Mouse (Mus musculus) limb, embryonic 12.5 days (tissue): ENCODE measurements around the gene Ush1c. TPM values are rescaled to one million over a fixed set of nuclear protein-coding genes. Genes with fewer than 3 reads are reported as not detected.
A peak's percentile ranks its signal among the peaks of the same experiment; 100 is the strongest.

Experiments used
- ATAC-seq: fragments of 200-750 bp; cut with Nextera tagmentation; 2 replicates; pipeline ENCODE4 v1.8.0; 2017; ENCODE audit warnings: low read depth, moderate TSS enrichment; ENCODE audit not compliant: insufficient number of reproducible peaks, insufficient read depth, low FRiP score, low TSS enrichment
- H3K27ac ChIP-seq: fragments of 300-500 bp; sonication (generic); 2 replicates; pipeline ENCODE4 v1.5.1; 2016; ENCODE audit warnings: mild to moderate bottlenecking, moderate library complexity
- H3K27me3 ChIP-seq: fragments of 300-500 bp; sonication (generic); 2 replicates; pipeline ENCODE4 v1.6.1; 2016; ENCODE audit warnings: mild to moderate bottlenecking, moderate library complexity
- H3K36me3 ChIP-seq: fragments of 300-500 bp; sonication (generic); 2 replicates; pipeline ENCODE4 v1.6.1; 2016; ENCODE audit warnings: mild to moderate bottlenecking, moderate library complexity
- H3K4me1 ChIP-seq: fragments of 300-500 bp; sonication (generic); replicated peaks from 2 replicates; pipeline ENCODE4 v1.6.1; 2016
- H3K4me2 ChIP-seq: fragments of 300-500 bp; sonication (generic); 2 replicates; pipeline ENCODE4 v1.6.1; 2016; ENCODE audit warnings: mild to moderate bottlenecking, moderate library complexity
- H3K4me3 ChIP-seq: fragments of 300-500 bp; sonication (generic); replicated peaks from 2 replicates; pipeline ENCODE4 v1.5.1; 2016; ENCODE audit warnings: mild to moderate bottlenecking
- H3K9ac ChIP-seq: fragments of 300-500 bp; sonication (generic); replicated peaks from 2 replicates; pipeline ENCODE4 v1.6.1; 2016; ENCODE audit warnings: mild to moderate bottlenecking, moderate library complexity
- H3K9me3 ChIP-seq: fragments of 300-500 bp; sonication (generic); 2 replicates; pipeline ENCODE4 v1.6.1; 2016; ENCODE audit warnings: mild to moderate bottlenecking, moderate library complexity
- WGBS: fragments of 180-500 bp; shearing (Covaris S2); methylation state at CpG from one replicate; pipeline ENCODE4 v1.1.7; 2016; 5-methylcytosine and 5-hydroxymethylcytosine counted together
- polyA plus RNA-seq: library from polyadenylated mRNA; unstranded; fragments of >200 nt; fragmentation: Nextera tagmentation; extraction: Ambion mirVana; gene quantifications from 2 replicates; pipeline ENCODE4 v1.2.1, GENCODE M21; 2016

The Ush1c gene
- polyA plus RNA-seq, 1 experiment from 2014 or later, result 3.1 TPM

DNA sequence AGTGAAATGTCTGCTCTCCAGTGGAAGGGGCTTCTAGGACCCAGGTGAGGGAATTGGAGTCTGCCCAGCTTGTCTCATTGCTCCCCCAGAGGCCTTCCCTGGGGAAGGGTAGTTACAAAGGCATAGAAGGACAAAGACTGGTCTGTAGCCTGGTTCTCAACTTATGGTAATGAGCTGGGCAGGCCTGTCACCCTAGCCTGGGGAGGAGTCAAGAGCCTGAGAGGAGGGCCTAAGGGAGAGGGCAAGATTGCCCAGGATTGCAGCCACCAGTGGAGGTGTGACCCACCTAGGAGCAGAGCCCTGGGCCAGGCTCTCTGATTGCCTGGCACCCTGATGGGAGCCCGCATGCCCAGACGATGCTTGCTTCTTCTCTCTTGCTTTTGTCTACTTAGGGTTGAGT lies 2.4 kb upstream of the Ush1c start, which contains the start of gene Otog:
Gene Otog (plus strand): TSS at position 292 of the 400 bp plus-strand sequence.
- 23% methylated on average over 2 of the region's 2 CpGs for WGBS
- no peak for ATAC-seq
- Histone ChIP-seq H3K4me2 (no peak within 1 kb of the TSS), H3K9ac (no peak within 1 kb of the TSS), H3K9me3 (no peaks in the 10 kb centered on the region), H3K36me3 (no peaks in the 10 kb centered on the region), H3K27me3 (0 out of 2 replicates have a peak, but pooled peaks cover 5% of the 10 kb centered on the region), H3K4me3 (no peak within 1 kb of the TSS), H3K4me1 (peaks cover 29% of the 10 kb centered on the region), H3K27ac (no peak within 1 kb of the TSS)

DNA sequence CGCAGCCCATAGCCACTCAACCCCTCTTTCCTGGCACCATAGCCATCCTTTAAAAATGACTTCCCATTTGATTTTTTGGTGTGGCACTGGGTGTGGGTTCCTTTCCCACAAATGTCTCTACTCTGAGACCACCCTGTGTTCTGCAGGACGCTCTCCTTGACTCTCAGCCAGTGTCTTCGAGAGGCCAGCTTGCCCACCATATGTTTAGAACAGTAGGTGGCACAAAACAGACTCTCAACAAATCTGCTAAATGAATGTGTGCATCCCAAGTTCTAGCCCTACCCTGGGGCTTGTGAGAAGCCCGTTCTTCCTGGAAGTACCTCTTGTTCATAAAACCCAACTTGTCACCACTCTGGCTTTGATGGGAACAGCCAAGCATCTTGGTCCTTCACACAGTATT lies 1.8 kb upstream of the Ush1c start:
- no peak overlapping the region for H3K4me3 ChIP-seq
- no peaks in the 10 kb centered on the region for H3K9me3 ChIP-seq
- no peak overlapping the region for H3K4me2 ChIP-seq
- peaks cover 29% of the 10 kb centered on the region for H3K4me1 ChIP-seq
- H3K9ac ChIP-seq, result no peak overlapping the region
- ATAC-seq, result no peak
- no peak overlapping the region for H3K27ac ChIP-seq
- 89% methylated on average over 4 of the region's 4 CpGs for WGBS
- H3K36me3 ChIP-seq, result no peaks in the 10 kb centered on the region
- 0 out of 2 replicates have a peak, but pooled peaks cover 5% of the 10 kb centered on the region for H3K27me3 ChIP-seq

DNA sequence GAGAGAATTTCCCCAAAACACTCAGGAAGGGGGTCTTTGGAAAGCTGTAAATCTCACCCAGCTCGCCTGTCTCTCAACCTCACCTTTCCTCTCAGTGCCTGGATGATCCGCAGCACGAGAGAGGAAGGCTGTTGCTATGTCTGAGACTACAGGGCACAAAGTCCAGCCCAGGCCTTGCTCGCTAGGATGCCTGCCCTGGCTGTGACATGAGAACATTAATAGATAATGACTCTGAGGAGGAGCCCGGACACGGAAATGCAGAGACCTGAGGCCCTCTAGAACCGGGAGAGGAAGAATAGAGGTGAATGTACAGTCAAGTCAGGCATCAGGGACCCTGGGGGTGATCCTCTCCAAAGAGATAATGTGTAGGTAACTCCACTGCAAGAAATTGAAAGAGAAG lies 1.1 kb downstream of the Ush1c start:
- Histone ChIP-seq H3K27me3 (0 out of 2 replicates have a peak, but pooled peaks cover 5% of the 10 kb centered on the region), H3K4me3 (no peak overlapping the region), H3K36me3 (no peaks in the 10 kb centered on the region), H3K9ac (no peak overlapping the region), H3K9me3 (no peaks in the 10 kb centered on the region), H3K4me1 (peaks cover 29% of the 10 kb centered on the region), H3K27ac (no peak overlapping the region), H3K4me2 (no peak overlapping the region)
- ATAC-seq, result no peak
- 68% methylated on average over 7 of the region's 7 CpGs for WGBS

DNA sequence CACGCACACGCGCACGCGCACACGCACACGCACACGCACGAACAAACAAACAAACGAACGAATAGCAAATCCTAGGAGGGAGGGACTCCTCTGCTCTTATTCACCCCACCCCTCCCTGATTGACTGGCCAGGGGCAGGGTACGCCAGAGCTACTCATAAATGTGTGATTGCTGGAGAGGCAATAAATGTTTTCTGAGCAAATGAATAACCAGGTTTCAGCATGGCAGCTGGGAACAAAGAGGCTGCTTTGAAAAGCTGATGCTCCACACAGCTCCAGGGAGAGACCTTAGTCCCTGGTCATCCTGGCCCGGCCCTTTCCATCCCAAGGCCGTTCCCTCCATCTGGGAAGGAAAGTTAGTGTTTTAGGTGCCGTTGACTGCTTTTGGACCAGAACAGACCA lies 1.9 kb downstream of the Ush1c start:
- Histone ChIP-seq H3K36me3 (no peaks in the 10 kb centered on the region), H3K4me3 (no peak overlapping the region), H3K9me3 (no peaks in the 10 kb centered on the region), H3K4me1 (peaks cover 29% of the 10 kb centered on the region), H3K27me3 (0 out of 2 replicates have a peak, but pooled peaks cover 5% of the 10 kb centered on the region), H3K9ac (0 out of 2 replicates have a peak overlapping the region, but pooled peaks have one; percentile 2), H3K27ac (peak overlapping the region; percentile 18; the same call in 1 of the 2 replicates), H3K4me2 (peak overlapping the region; percentile 27)
- 69% methylated on average over 15 of the region's 15 CpGs for WGBS
- no peak for ATAC-seq

DNA sequence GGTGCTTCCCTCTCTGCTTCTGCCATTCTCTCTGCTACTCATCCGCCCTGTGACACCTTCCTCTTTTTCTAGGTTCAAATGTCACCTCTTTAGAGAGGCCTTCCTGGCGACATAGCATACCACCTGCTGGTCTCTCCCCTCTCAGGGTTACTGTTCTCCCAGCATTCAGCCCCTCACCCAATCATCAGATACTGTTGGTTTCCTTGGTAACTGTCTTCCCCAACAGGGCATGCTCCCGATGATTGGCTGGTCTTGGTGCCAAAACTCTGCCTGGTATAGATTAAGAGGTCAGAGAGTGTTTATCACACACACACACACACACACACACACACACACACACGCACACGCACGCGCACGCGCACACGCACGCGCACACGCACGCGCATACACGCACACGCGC lies 2.4 kb downstream of the Ush1c start:
- WGBS, result 67% methylated on average over 18 of the region's 18 CpGs
- no peaks in the 10 kb centered on the region for H3K36me3 ChIP-seq
- peaks cover 29% of the 10 kb centered on the region for H3K4me1 ChIP-seq
- H3K4me2 ChIP-seq, result peak overlapping the region; percentile 27
- 0 out of 2 replicates have a peak, but pooled peaks cover 5% of the 10 kb centered on the region for H3K27me3 ChIP-seq
- H3K9me3 ChIP-seq, result no peaks in the 10 kb centered on the region
- no peak overlapping the region for H3K4me3 ChIP-seq
- no peak for ATAC-seq
- 0 out of 2 replicates have a peak overlapping the region, but pooled peaks have one; percentile 2 for H3K9ac ChIP-seq
- peak overlapping the region; percentile 18; the same call in 1 of the 2 replicates for H3K27ac ChIP-seq

DNA sequence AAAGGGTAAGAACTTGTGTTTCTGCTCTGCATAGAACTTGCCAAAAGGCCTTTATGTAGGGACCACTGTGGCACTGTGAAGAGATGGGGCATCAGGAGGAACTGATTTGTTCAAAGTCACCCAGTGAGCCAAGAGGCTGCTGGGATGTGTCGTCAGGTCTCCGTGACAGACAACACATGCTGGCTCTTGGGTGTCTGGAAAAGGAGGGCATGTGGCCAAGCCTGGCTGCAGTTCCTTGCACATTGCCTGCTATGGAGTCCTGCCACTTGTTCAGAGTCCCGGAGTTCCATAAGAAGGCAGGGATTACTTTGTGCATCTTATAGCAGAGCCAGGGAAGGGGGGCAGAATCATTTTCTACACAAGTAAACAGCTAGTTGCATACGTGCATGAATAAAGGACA lies 11.4 kb downstream of the Ush1c start:
- H3K4me1 ChIP-seq, result peaks cover 5% of the 10 kb centered on the region
- H3K9ac ChIP-seq, result no peak overlapping the region

DNA sequence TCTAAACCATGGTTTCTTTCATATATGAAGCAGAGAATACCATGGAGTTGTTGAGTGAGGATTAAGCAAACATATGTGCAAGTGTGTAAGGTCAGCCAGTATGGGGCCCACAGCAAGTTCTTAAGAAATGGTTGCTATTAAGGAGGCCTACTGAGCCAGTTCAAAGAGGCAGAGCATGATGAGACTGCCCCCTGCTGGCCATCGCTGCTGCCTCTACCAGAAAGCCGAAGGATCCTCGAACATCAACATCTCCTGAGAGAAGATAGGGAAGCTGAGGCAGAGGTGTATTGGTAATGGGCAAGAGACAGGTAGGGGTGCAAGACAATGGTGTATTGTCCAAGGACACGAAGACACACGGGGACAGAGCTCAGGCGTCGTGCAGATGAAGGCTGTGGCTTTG lies 12.1 kb downstream of the Ush1c start:
- no peak for ATAC-seq
- no peak overlapping the region for H3K4me3 ChIP-seq

More for the DNA sequence above, 11.4 kb downstream of the Ush1c start:
- WGBS, result 79% methylated on average over 4 of the region's 4 CpGs
- H3K4me2 ChIP-seq, result no peak overlapping the region
- no peaks in the 10 kb centered on the region for H3K9me3 ChIP-seq
- H3K27ac ChIP-seq, result no peak overlapping the region
- no peak overlapping the region for H3K4me3 ChIP-seq
- ATAC-seq, result no peak
- H3K27me3 ChIP-seq, result no peaks in the 10 kb centered on the region
- H3K36me3 ChIP-seq, result no peaks in the 10 kb centered on the region

DNA sequence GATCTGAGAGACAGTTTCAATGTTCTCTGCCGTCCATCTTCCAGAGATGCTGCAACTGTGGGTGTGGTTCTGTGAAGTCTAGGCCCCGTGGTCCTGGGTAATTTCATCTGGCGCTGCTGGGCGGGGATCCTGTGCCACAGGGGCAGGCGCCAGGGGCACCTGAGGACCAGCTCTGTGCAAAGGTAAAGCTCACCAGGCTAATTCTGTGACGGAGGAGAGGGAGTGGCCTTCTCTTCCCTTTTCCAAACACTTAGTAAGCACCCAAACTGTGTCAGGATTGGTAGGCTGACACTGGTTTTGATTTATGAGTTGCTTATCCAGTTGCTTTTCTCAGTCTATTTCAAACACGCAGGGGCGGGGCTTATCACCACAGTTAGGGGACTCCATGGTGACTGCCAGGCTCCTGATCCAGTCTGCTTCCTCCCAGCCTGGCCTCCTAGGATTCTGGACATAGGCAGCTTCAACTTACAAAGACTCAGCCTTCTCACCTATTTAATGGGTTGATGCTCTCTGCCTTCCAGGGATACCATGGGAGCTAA lies 17.6 kb downstream of the Ush1c start:
- Histone ChIP-seq H3K9me3 (no peaks in the 10 kb centered on the region), H3K4me2 (no peak overlapping the region), H3K27ac (no peak overlapping the region), H3K9ac (no peak overlapping the region), H3K4me1 (no peaks in the 10 kb centered on the region), H3K36me3 (no peaks in the 10 kb centered on the region), H3K4me3 (no peak overlapping the region), H3K27me3 (peaks cover 19% of the 10 kb centered on the region)
- 64% methylated on average over 8 of the region's 8 CpGs for WGBS
- ATAC-seq, result no peak

More for the DNA sequence above, 12.1 kb downstream of the Ush1c start:
- no peaks in the 10 kb centered on the region for H3K9me3 ChIP-seq
- H3K9ac ChIP-seq, result no peak overlapping the region
- H3K4me2 ChIP-seq, result no peak overlapping the region
- peaks cover 5% of the 10 kb centered on the region for H3K4me1 ChIP-seq
- H3K36me3 ChIP-seq, result no peaks in the 10 kb centered on the region
- H3K27me3 ChIP-seq, result no peaks in the 10 kb centered on the region; the same call in 1 of the 2 replicates
- 31% methylated on average over 7 of the region's 7 CpGs for WGBS
- no peak overlapping the region for H3K27ac ChIP-seq

DNA sequence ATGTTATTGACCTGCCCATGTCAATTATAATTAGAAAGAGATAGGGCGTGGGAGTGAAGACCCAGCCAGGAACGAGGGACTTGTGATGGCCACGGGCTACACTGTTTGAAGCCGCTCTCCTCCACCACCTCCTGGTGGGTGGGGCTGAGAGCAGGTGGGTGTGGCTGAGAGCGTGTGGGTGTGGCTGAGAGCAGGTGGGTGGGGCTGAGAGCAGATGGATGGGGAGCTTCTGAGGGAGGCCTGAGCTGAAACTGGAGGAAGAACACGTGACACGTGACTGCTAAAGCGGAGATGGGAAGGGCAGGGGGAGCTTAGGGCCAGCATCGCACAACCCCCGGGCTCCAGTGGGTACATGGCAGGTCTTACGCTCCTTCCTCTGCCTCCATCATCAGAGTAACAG lies 19.9 kb downstream of the Ush1c start:
- peaks cover 19% of the 10 kb centered on the region for H3K27me3 ChIP-seq
- peak; percentile 63; the same call in 1 of the 2 replicates for ATAC-seq
- H3K4me3 ChIP-seq, result no peak overlapping the region
- 10% methylated on average over 11 of the region's 11 CpGs for WGBS
- no peaks in the 10 kb centered on the region for H3K36me3 ChIP-seq
- H3K4me2 ChIP-seq, result no peak overlapping the region
- H3K27ac ChIP-seq, result no peak overlapping the region
- no peak overlapping the region for H3K9ac ChIP-seq
- no peaks in the 10 kb centered on the region for H3K4me1 ChIP-seq
- H3K9me3 ChIP-seq, result no peaks in the 10 kb centered on the region

DNA sequence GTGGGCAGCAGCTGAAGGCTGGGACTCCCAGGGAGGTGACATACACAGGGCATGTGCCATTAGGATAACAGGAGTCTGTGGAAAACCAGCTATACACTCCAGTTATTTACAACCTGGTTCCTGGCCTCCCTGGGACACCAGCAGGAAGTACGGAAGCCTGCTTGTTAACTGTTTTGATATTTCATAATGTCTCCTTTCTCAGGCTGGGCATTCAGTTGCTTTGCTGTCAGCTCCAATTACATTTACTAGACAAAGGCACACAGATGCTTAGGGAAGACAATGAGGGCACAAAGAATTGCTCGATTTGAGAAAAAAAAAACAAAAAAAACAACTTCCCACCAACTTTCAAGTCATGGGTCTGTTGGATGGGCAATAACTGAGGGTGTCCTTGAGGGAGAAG lies 21.8 kb downstream of the Ush1c start:
- Histone ChIP-seq H3K27me3 (peaks cover 19% of the 10 kb centered on the region), H3K27ac (no peak overlapping the region), H3K9me3 (no peaks in the 10 kb centered on the region), H3K36me3 (no peaks in the 10 kb centered on the region), H3K4me3 (no peak overlapping the region), H3K9ac (no peak overlapping the region), H3K4me2 (no peak overlapping the region), H3K4me1 (no peaks in the 10 kb centered on the region)
- 62% methylated on average over 2 of the region's 2 CpGs for WGBS
- no peak for ATAC-seq

DNA sequence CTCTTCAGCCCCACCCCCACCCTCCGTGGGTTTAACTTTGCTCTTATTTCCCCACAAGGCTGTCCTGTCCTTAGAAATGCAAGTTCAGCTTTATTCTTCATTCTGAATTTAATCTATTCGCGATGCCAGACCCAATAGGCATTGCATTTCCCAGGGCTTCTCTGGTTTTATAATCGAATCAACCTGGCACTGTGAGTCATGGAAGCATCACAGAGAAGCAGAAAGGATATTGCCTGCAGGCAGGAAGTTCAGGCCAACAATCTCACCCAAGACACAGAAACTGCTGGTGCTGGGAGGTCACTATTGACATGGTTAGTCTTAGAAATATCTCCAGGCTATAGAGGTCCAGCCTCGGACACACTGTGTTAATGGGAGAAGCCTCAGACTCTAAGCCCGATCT lies 28.0 kb downstream of the Ush1c start:
- no peak overlapping the region for H3K27ac ChIP-seq
- H3K4me1 ChIP-seq, result no peaks in the 10 kb centered on the region

DNA sequence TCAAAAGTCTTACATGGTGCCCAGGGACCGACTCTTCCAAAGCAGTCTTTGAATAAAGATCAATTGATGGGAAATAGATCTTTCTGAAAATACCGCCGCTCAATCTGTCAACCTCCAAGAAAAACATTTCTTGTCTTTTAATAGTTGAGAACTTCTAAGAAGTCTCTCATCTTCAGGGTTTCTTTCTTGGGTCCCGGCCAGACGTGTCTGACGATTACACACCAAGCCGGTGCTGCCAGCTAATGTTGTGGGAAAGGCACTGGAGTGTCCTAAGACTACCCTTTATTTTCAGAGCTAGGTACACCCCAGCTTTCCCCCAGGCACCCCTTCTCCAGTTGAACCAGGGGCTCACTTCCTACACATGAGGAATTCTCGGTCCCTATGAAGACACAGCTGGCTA lies 30.2 kb downstream of the Ush1c start:
- no peak for ATAC-seq
- no peaks in the 10 kb centered on the region for H3K4me1 ChIP-seq
- no peaks in the 10 kb centered on the region for H3K36me3 ChIP-seq
- 90% methylated on average over 8 of the region's 8 CpGs for WGBS
- H3K4me2 ChIP-seq, result no peak overlapping the region
- H3K9me3 ChIP-seq, result no peaks in the 10 kb centered on the region
- no peak overlapping the region; the same call in 1 of the 2 replicates for H3K9ac ChIP-seq
- no peak overlapping the region for H3K4me3 ChIP-seq
- H3K27me3 ChIP-seq, result 0 out of 2 replicates have a peak, but pooled peaks cover 4% of the 10 kb centered on the region
- no peak overlapping the region for H3K27ac ChIP-seq

More for the DNA sequence above, 28.0 kb downstream of the Ush1c start:
- 79% methylated on average over 6 of the region's 6 CpGs for WGBS
- 0 out of 2 replicates have a peak, but pooled peaks cover 4% of the 10 kb centered on the region for H3K27me3 ChIP-seq
- no peak for ATAC-seq
- H3K4me2 ChIP-seq, result no peak overlapping the region
- no peak overlapping the region for H3K9ac ChIP-seq
- no peaks in the 10 kb centered on the region for H3K36me3 ChIP-seq
- no peak overlapping the region for H3K4me3 ChIP-seq
- no peaks in the 10 kb centered on the region for H3K9me3 ChIP-seq
